Mouse (Mus musculus) adrenal gland, adult 8-10 months (tissue): ENCODE data around the gene Ccdc107. TPM values are rescaled to one million over a fixed set of nuclear protein-coding genes. Genes with fewer than 3 reads are reported as not detected.
A peak's percentile ranks its signal among the peaks of the same experiment; 100 is the strongest.
"Not testable (repeated sequence)": the region's sequence is repeated elsewhere in the genome, so short reads cannot be mapped to it uniquely, and the experiment has no call there.

Experiments
- DNase-seq: peaks from one replicate; pipeline ENCODE4 v3.0.0; 2022
- total RNA-seq, 4 experiments: library from RNA; stranded (reverse); gene quantifications; 2 replicates each; pipeline ENCODE4 v1.2.4; 2022

Gene Ccdc107
- 10 to 100 TPM; 60.5 to 81.9 (median 64.0) TPM for total RNA-seq

DNA sequence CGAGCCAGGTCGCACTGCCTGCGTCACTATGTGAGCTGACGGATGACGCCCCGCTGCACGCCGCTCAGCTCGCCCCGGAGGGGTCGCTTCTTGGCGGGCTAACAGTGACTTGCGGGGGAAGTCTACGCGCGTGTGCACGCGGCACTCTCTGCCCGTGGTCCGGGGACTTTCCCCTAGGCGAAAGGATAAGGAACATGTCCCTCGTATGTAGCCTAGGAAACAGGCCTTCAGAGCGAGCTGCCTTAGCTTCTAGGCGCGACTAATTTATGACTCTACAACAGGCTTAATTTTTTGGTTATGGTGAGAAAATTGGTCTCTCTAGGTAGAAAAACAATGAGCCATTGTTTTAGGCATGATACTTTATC lies at the start of gene Ccdc107:
Ccdc107 (plus strand) TSS at position 80 of the 365 bp plus-strand sequence.
- peak; percentile 97 for DNase-seq

DNA sequence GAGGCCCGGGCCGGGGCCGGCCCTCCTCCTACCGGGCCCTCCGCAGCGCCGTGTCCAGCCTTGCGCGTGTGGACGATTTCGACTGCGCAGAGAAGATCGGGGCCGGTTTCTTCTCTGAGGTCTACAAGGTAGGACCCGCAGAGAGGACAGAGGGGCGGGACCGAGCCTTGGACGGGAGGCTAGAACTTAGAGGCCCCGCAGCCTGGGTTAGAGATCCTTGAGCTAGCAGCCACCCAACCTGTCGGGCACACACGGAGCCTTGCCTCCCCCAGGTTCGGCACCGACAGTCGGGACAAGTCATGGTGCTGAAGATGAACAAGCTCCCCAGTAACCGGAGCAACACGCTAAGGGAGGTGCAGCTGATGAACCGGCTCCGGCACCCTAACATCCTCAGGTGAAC lies 49.2 kb upstream of the Ccdc107 start:
- peak; percentile 34 for DNase-seq

DNA sequence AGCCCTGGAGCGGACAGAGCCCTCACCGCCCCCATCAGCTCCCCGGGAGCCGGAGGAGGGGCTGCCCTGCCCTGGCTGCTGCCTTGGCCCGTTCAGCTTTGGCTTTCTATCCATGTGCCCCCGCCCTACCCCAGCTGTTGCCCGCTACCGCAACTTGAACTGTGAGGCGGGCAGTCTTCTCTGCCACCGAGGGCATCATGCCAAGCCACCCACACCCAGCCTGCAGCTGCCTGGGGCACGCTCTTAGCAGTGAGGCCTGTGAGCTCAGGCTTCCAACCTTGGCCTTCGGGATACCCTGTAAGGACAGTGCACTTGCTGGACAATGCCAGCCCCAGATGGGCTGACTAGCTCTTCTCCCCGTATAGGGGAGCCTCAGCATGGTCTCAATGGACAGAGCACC lies 45.4 kb upstream of the Ccdc107 start:
- no peak for DNase-seq

DNA sequence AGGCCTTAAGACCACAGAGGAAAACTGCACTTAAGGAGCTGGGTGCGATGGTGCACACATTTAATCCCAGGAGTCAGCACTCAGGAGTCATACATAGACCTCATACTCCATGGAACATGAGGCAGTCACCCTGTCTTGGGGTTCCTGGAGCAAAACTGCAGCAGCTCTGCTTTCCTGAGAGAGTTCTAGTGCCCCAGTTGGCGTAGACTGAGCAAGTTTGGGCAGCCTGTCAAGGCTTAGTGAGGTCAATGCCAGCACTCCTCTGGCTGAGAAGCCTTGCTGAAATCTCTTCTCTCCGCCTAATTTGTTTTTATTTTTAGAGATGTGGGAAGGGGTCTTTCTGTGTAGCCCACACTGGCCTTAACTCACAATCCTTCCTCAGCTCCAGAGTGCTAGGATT lies 44.1 kb upstream of the Ccdc107 start:
- DNase-seq = no peak

DNA sequence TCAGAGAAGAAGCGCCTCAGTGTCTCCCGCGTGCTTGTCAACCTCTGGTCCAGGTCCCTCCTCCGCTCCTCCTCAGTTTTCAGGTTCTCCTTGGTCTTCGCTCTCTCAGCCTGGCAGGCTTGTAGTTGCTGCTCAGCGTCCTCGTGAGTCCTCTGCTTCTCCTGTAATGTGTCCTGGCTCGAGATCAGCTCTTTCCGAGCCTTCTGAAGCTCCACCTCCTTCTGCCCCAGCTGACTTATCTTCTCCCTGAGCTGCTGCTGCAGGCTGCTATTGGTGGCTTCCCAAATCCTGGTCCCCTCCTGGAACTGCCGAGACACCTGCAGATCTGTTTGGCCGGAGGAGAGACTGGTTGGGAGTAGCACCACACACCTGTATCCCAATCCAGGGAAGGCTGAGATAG lies 40.4 kb upstream of the Ccdc107 start:
- no peak for DNase-seq

DNA sequence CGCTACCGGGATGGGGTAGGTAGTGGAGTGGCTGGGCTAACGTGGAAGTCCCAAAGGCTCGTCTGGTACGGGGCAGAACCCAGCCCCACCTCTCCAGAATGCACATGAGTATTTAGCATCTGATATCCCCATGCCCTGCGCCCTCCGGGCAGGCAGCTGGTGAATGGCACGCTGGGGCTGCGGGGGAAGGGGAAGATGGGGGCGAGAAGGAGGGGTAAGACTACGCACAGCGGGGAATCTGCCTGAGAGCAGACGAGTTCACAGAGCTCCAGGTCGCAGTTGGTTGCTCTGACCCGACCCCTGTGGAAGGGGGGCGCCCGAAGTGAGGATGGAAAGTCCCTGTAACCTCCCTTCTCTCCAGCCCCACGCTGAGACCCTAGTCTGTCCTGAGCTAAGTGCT lies 39.3 kb upstream of the Ccdc107 start:
- no peak for DNase-seq

DNA sequence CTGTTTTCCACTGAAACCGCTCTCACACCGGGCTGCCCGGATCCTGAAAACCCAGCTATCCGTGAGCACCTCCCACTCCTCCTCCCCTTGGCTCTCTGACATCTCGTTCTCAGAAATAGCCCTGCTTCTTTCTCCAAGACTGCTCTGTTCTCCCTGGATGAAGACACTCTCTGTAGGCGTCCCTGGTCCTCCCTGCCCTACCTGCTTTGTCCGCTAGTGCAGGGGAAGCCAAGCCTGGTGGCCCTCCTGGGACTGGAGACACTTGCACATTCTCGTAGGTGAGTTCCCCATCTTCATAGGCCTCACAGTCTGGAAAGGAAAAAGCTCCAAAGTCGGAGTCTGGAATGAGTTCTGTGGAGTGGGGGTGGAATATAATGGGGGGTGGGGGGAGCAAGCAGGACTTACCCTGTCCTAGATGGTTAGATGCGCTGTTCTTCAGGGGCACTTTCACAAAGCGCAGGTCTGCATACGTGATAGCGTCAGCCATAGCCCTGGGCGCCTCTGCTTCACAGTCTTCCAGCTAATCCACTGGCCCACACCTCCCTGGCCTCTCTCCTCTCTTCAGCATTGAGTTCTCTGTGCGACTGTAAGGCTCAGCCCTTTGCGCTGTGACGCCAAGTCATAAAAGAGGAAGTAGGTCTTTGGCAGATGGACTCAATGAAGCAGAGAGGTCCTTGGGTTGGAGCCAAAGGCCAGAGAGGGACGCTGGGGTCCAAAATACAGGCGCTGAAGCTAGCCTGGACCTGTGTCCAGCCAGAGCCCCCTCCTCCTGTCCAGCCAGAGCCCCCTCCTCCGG lies 38.5 kb upstream of the Ccdc107 start, which contains the start of gene Cd72:
Cd72 (minus strand) TSS at position 588 of the 796 bp plus-strand sequence.
- no peak for DNase-seq

DNA sequence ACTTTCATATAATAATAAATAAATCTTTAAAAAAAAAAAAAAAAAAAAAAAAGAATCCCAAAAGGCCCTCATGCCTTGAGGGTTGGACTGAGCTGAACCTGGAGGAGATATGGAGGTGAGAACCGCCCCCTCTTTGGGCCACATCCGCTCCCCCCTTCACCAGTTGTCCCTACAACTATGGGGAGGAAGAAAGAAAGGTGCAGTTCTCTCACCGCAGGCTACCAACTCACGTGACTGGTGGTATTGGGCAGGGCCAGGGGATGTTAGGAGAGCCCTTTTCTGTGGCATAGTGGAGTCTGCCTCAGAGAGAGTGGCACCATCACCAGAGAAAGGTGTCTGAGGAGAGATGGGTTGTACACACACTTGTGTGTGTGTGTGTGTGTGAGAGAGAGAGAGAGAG lies 36.2 kb upstream of the Ccdc107 start:
- DNase-seq = no peak

DNA sequence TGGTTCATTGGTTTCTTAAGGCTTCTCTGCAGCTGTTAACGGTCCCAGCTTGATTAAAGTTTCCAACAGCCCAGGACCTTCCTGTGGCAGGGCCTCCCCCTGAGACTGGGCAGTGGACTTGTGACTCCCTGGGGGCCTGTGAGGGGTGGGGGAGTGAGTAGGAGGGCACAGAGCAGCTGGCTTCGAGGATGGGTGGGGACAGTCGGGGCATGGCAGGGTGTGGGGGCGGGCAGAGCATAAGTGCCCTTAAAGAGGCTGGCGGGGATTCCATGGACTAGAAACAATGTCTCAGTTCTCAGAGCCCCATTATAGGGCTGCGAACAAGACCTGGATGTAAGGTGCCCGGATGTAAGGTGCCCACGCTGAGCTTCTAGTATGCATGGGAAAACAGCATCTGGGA lies 35.6 kb upstream of the Ccdc107 start:
- DNase-seq = no peak

DNA sequence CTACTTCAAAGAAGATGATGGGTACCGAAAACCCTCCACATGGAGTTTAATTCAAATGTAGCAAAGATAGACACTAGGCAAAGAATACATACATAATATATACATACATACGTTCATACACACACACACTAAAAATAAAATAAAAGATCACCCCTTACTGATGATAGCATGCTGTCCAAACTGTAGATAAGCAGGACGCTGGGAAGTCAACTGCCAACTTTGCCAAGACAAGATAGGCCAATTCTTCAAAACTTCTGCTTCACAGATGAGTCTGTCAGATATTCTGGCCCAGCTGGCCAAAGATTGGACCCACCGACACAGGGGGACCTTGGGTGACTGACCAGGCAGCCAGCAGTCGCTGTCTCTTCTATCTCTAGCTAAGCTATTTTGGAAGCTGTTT lies 29.6 kb upstream of the Ccdc107 start:
- no peak for DNase-seq

DNA sequence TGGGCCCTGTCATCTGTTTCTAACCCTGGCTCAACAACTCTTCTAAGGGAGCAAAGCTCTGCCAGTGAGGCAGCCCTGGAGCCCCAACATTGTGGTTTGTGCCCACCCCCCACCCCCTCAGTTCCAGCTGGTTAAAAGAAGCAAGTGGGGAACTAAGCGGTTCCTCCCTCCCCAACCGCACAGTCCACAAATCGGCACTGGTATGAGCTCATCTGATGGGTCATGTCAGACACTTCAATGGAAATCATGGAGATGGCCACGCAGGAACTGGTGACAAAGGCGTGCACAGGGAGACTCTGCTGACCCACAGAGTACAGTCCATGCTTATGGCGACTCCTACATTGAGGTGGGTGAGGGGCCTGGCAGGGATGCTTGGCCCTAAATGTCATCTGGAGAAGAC lies 26.8 kb upstream of the Ccdc107 start:
- DNase-seq = no peak

DNA sequence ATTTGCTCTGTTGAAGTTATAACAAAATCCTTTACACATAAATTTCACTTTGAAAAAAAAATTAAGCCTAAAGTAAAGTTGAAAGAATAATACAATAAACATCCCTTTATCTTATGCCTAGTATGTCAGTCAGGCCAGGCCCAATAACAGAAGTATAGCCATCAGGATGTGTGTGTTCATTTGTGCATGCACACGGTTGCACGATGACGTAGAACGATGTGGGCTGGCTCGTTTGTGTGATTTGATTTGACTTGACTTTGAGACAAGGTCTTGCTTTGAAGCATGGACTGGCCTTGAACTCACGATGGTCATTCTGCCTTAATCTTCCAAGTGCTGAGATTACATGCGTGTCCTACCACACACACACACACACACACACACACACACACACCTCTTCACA lies 25.8 kb upstream of the Ccdc107 start:
- no peak for DNase-seq

DNA sequence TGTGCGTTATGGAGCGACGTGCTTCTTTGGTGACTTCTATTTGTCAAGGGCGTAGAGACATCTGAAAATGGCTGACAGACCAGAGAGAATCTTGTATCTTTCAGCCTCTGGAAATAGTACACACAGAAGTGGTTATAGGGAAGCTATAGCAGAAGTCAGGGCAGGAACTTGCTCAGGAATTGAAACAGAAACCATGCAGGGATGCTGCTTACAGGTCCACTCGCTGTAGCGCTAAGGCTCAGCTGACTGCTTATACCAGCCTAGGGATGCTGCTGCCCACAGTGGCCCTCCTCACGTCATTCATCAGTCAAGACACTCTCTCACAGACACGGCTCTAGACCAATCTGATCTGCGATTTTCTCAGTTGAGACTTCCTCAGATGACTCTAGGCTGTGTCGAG lies 22.4 kb upstream of the Ccdc107 start:
- no peak for DNase-seq

DNA sequence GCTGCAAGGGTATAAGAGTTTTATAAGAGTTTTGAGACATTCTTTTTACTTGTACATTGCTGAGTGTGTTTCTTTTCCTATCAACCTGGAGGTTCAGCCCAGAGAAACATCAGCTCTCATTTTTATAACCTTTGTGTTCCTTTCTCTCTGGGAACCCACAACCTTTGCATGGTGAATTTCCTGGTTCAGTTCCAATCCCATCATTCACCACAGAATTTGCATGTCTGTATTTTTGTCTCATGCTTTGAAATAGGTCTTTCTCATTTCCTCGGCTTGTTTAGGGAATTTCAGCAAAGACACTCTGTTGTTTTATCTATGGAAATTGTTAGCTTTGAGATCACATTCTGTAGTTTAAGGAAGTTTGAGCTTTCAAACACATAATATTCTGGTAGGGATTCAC lies 19.1 kb upstream of the Ccdc107 start:
- no peak for DNase-seq

DNA sequence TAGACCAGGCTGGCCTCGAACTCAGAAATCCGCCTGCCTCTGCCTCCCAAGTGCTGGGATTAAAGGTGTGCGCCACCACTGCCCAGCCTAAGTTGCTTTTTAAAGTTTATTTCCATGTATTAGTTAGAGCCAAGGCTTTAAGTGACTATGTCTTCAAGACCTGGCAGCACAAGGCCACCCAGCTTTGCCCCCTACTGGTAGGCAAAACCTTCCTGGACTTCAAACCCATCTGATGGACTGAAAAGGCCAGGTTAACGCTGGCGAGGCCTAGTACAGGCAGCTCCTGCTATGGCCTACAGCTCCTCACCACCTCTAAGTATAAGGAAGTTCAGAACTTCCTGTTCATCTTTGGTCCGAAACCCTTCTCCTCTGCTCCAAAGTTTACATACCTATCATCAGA lies 16.1 kb upstream of the Ccdc107 start:
- no peak for DNase-seq

DNA sequence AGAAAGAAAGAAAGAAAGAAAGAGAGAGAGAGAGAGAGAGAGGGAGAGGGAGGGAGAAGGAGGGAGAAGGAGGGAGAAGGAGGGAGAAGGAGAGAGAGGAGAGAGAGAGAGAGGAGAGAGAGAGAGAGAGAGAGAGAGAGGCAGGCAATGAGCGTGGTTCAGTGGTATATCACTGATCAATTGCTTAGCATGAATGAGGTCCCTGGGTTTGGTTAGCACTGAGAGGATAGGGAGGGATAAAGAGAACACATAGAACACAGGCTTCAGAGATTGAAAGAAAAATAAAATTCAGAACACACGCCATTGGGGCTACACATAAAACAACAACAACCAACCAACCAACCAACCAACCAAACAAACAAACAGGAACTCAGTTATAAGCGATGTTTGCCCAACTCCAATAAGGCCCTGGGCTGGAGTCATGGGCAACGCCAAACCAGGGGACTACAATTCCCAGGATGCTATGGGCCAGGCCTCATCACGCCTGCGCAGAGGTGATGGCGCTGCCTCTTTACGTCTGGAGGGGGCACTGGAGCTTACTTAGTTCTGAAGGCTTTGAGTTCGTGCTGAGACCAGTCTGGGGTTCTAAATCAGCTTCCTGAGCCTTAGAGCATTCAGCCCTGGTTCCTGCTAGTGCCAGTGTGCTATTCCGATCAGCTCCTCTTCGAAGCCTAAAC lies 14.7 kb upstream of the Ccdc107 start:
- peak; percentile 83 for DNase-seq

DNA sequence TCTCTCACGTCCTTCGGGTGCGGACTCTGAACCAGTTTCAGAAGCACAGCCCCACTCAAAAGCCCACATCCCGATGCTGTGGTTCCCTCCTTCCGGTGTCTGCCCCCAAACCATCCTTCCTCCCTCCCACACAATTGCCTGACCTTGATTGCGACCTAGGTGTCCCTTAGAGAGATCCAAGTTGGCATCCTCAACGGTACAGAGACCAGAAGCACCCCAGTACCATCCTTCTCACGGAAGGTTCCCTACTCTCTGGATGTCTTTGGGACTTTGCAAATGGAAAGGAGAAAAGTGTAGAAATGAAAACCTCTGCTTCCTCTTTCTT lies 14.2 kb upstream of the Ccdc107 start:
- DNase-seq = no peak

DNA sequence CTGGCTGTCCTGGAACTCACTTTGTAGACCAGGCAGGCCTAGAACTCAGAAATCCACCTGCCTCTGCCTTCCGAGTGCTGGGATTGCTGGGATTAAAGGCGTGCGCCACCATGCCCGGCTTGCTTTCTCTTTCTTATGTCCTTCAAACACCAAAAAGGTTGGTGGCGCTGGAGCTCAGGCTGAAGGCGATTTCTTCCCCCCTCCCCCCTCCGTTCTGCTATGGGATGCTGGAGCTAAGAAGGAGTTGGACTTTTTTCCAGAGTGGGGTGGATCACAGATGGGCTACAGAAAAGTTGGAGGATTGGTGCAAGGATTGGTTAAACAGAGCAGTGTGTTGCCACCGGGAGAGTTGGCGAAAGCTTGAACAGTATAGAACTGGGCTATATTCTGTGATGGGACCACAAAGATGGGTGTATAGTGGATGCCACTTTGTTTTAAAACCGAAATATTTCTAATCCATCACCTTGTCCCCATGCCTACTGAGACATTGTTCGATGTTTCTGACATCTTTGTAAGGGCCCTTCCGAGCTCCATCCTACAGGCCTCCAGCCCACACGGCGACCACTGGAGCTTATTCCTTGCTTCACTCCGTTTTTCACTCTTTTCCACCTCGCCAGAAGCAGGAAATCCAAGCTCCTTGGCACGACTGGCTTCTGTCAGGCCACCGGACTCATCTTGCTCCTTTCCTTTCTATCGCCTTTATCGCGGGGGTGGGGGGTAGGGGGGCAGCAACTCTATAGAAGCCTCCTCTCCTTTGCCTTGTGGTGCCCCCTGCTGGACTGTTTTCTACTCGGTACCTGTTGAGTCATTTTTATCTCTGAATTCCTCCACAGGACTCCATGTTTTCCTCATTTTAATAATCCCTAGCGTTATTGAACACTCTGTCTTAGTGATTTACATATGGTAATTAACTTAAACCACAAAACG lies 13.5 kb upstream of the Ccdc107 start:
- DNase-seq = no peak

DNA sequence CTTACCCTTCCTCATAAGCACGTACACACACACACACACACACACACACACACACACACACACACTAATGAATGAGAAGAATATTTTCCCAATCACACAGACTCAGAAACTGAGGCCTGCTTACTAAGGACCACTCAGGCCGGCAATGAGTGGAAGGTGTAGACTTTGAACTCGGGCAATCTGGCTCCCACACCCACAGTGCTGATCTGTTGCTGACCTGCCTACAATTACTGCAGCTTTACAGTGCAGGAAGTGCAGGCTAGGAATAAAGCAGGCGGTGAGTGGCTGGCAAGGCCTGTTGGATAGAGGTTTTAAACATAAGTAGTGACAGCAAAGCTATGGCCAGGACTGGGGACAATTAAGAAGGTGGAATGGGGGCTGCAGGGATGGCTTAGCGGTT lies 11.7 kb upstream of the Ccdc107 start:
- no peak for DNase-seq

DNA sequence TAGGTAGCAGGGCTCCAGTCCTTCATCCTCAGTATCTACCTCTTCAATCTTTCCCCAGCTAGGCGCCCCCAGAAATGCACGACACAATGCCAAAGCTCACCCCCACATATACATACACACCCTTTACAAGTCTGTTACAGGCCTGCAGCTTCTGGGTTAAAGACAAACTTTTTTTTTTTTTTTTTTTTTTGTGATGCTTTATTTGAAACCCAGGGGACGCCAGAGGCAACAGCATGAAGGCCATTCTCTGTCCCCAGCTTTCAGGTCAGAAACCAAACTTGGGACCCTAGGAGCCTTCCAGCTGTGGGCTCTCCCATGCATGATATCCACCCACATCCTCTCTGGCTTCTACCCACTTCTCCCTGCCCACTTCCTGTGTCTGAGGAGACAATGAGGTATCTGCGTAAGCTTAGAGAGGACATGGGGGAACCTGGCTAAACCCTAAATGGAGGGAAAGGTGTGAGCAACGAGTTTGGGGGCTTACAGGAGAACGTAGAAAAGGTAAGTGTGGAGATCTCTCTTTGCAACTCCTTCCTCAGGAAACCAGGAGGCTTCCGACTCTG lies 10.7 kb upstream of the Ccdc107 start:
- no peak for DNase-seq

DNA sequence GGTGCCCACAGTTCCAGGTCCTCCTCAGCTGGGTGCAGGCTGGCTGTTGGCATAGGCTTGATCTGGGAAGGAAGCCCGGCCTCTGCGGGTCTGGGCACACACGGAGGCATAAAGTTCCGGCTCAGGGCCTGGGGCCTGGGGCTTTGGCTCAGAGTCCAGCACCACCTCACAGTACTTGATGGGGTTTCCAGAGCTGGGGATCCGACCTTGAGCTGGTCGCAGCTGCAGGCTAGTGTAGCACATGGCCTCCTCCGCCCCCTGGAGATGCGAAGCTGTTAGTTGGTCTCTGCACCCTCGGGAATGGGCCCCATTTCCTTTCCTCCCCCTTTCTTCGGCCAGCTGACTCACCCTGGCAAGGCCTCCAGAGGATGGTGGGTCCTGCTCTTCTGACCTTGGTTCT lies 10.1 kb upstream of the Ccdc107 start:
- no peak for DNase-seq

DNA sequence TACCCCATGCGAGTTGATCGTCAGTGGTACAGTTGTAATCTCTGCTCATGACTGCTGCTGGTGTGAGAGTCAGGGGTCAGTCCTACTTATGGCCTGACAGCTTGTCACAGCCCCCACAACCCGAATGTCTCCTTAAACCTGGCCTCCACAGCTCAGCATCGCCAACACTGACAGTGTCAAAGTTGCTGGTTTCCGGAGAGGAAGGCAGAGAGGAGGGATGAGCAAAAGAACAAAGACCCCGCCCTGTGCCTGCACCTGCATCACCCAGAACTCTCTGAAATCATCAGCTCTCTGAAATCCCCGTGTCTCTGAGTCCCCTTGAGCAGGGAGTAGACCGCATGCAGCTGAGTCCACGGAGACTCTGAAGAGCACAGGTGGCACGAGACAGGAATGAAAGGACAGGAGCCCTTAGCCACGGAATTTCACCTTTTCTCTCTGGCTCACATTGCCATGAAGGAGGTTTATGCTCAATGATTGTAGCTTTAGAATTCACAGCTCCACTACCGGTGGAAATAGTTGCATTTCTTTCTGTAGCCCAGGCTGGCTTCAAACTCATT lies 9.1 kb upstream of the Ccdc107 start, which contains the start of gene Sit1:
Sit1 (minus strand) TSS at position 200 of the 557 bp plus-strand sequence.
- no peak for DNase-seq

DNA sequence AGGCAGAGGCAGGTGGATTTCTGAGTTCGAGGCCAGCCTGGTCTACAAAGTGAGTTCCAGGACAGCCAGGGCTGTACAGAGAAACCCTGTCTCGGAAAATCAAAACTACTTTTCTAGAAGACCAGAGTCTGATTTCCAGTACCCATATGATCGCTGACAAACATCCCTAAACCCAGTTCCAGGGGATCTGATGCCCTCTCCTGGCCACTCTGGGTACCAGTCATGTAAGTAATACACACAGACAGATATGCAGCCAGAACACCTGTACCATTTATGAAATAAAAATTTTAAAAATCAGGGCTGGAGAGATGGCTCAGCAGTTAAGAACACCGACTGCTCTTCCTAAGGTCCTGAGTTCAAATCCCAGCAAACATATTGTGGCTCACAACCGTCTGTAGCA lies 7.0 kb upstream of the Ccdc107 start:
- not testable (repeated sequence) for DNase-seq
